In the genomic region with DNA sequence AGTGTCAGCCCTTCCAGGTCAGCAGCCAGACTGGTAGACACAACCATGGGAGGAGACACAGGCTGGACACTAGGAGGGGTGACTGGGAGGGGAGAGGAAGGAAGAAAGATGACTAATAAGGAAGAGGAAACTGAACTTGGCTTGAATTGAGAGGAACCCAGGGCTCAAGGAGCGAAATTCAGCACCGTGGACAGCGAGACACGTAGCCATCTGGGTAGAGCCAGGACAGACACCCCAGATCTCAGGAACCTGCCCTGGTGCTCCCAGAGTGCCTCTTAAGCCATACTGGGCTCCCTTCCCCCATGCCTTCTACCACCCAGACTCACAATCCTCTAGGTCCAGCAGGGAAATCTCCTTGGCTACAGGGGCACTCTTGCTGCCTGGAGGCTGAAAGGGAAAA, we compare ENCODE assay signal across 11 mouse cellular contexts. TPM values are rescaled to one million over a fixed set of nuclear protein-coding genes. Genes with fewer than 3 reads are reported as not detected.
DNase-seq lines count a peak whose midpoint lies in the region; ATAC-seq and TF ChIP-seq lines count a peak whose summit lies in the region.
"Had no signal": no experiment of that assay in that cellular context is flagged by ENCODE, and none has a peak within 500 bp of the region (broad histone marks: within the 10 kb centered on the region; RNA-seq: fewer than 3 reads in every experiment).

No protein-coding gene starts in this region.

- no peak overlapping the region for H3K4me3 ChIP-seq in heart, embryonic 15.5 days
- no peak overlapping the region for H3K4me3 ChIP-seq in heart, embryonic 11.5 days (ENCODE audit: low read depth, low read length)
- H3K4me3 ChIP-seq in forebrain, postnatal 0 days (ENCODE audit: low read depth, low read length), result no peak overlapping the region
- H3K4me3 ChIP-seq: embryonic facial prominence, embryonic 13.5 days; hindbrain, embryonic 15.5 days had no signal

- H3K36me3 ChIP-seq in heart, embryonic 15.5 days, result no peaks in the 10 kb centered on the region
- no peaks in the 10 kb centered on the region for H3K36me3 ChIP-seq in heart, embryonic 11.5 days (ENCODE audit: control insufficient read depth, insufficient read depth, low read length)
- peaks cover 77% of the 10 kb centered on the region for H3K36me3 ChIP-seq in forebrain, postnatal 0 days (ENCODE audit: insufficient read depth)
- H3K36me3 ChIP-seq: embryonic facial prominence, embryonic 13.5 days had no signal

- no peaks in the 10 kb centered on the region for H3K9me3 ChIP-seq in heart, embryonic 15.5 days (replicated peaks)
- H3K9me3 ChIP-seq in heart, embryonic 11.5 days (replicated peaks; ENCODE audit: control insufficient read depth, low read length), result no peaks in the 10 kb centered on the region
- no peaks in the 10 kb centered on the region for H3K9me3 ChIP-seq in forebrain, postnatal 0 days (ENCODE audit: low read length)
- H3K9me3 ChIP-seq: embryonic facial prominence, embryonic 13.5 days; hindbrain, embryonic 15.5 days had no signal

- H3K9ac ChIP-seq in heart, embryonic 15.5 days, result no peak overlapping the region
- H3K9ac ChIP-seq in heart, embryonic 11.5 days (ENCODE audit: low read depth, low read length), result no peak overlapping the region
- no peak overlapping the region for H3K9ac ChIP-seq in forebrain, postnatal 0 days
- H3K9ac ChIP-seq: embryonic facial prominence, embryonic 13.5 days; hindbrain, embryonic 15.5 days had no signal

- peak; percentile 14 for DNase-seq in ovary, postnatal 36 days (ENCODE audit: low spot score)
- no peak for DNase-seq in ovary, adult 18-20 months (ENCODE audit: low spot score)
- DNase-seq in embryo, embryonic 11 days, result peak; percentile 75
- DNase-seq in retina, postnatal 1 day, result peak; percentile 49
- no peak for DNase-seq in urinary bladder, adult 18-20 months (ENCODE audit: low spot score in 2 of 2)
- DNase-seq in forebrain, postnatal 0 days, result no peak

- 5% methylated on average over 4 of the region's 4 CpGs for WGBS in heart, embryonic 15.5 days
- 6% methylated on average over 4 of the region's 4 CpGs for WGBS in heart, embryonic 11.5 days (ENCODE audit: insufficient replicate concordance)
- WGBS in forebrain, postnatal 0 days, result 19% methylated on average over 4 of the region's 4 CpGs

- H3K27me3 ChIP-seq in heart, embryonic 15.5 days, result peaks cover 19% of the 10 kb centered on the region
- H3K27me3 ChIP-seq in heart, embryonic 11.5 days (ENCODE audit: control insufficient read depth, insufficient read depth, low read length), result peaks cover 4% of the 10 kb centered on the region; the same call in 1 of the 2 replicates
- H3K27me3 ChIP-seq in forebrain, postnatal 0 days (ENCODE audit: insufficient read depth, low read length), result no peaks in the 10 kb centered on the region
- H3K27me3 ChIP-seq: hindbrain, embryonic 15.5 days had no signal

- no peak overlapping the region for H3K4me2 ChIP-seq in heart, embryonic 15.5 days
- H3K4me2 ChIP-seq in heart, embryonic 11.5 days, result no peak overlapping the region
- H3K4me2 ChIP-seq in forebrain, postnatal 0 days (ENCODE audit: low read depth), result no peak overlapping the region
- H3K4me2 ChIP-seq: embryonic facial prominence, embryonic 13.5 days; hindbrain, embryonic 15.5 days had no signal

- no peak overlapping the region for H3K27ac ChIP-seq in heart, embryonic 15.5 days
- H3K27ac ChIP-seq in heart, embryonic 11.5 days (ENCODE audit: low read depth, low read length), result no peak overlapping the region
- H3K27ac ChIP-seq in forebrain, postnatal 0 days (ENCODE audit: low read depth, low read length), result no peak overlapping the region
- H3K27ac ChIP-seq: embryonic facial prominence, embryonic 13.5 days; hindbrain, embryonic 15.5 days had no signal

- ATAC-seq in heart, embryonic 15.5 days (replicated peaks; ENCODE audit: insufficient number of reproducible peaks, insufficient read depth, low FRiP score, low read depth), result 0 out of 2 replicates have a peak, but pooled peaks have one; percentile 18
- no peak for ATAC-seq in heart, embryonic 11.5 days (replicated peaks; ENCODE audit: insufficient number of reproducible peaks, low FRiP score, low TSS enrichment)
- ATAC-seq in forebrain, postnatal 0 days, result no peak

- H3K4me1 ChIP-seq in heart, embryonic 15.5 days (replicated peaks), result no peaks in the 10 kb centered on the region
- no peaks in the 10 kb centered on the region for H3K4me1 ChIP-seq in heart, embryonic 11.5 days (ENCODE audit: control insufficient read depth, insufficient read depth, low read length)
- H3K4me1 ChIP-seq in forebrain, postnatal 0 days (ENCODE audit: insufficient read depth), result no peaks in the 10 kb centered on the region
- H3K4me1 ChIP-seq: embryonic facial prominence, embryonic 13.5 days; hindbrain, embryonic 15.5 days had no signal

- TF ChIP-seq CTCF in forebrain, postnatal 0 days (IDR thresholded peaks at IDR 0.05; ENCODE audit: low read depth), result no peak

RNA-seq across cellular contexts. Expression of a gene that starts 8.9 kb away (rescaled TPM):
- polyA plus RNA-seq in heart, embryonic 15.5 days (2015; fragmentation: Nextera tagmentation; extraction: Ambion mirVana), result 1.9 and 3.7 TPM in 2 replicates
- 2.9 and 3.3 TPM in 2 replicates for polyA plus RNA-seq in heart, embryonic 11.5 days (2014; fragmentation: Nextera tagmentation; extraction: Ambion mirVana)
- 5.2 and 6.7 TPM in 2 replicates for total RNA-seq in forebrain, postnatal 0 days (2014; rRNA removed)
- polyA plus RNA-seq in forebrain, postnatal 0 days (2015; fragmentation: Nextera tagmentation; extraction: Ambion mirVana), result 2.2 and 5.1 TPM in 2 replicates

RNA-seq across cellular contexts. Expression of a gene that starts 29.6 kb away (rescaled TPM):
- 0.88 and 2.5 TPM in 2 replicates for polyA plus RNA-seq in heart, embryonic 15.5 days (2015; fragmentation: Nextera tagmentation; extraction: Ambion mirVana)
- polyA plus RNA-seq in heart, embryonic 11.5 days (2014; fragmentation: Nextera tagmentation; extraction: Ambion mirVana), result 11.4 and 15.0 TPM in 2 replicates
- 165 and 180 TPM in 2 replicates for total RNA-seq in forebrain, postnatal 0 days (2014; rRNA removed)
- polyA plus RNA-seq in forebrain, postnatal 0 days (2015; fragmentation: Nextera tagmentation; extraction: Ambion mirVana), result 94.9 and 107 TPM in 2 replicates

RNA-seq across cellular contexts. Expression of a gene that starts 34.0 kb away (rescaled TPM):
- polyA plus RNA-seq in heart, embryonic 15.5 days (2015; fragmentation: Nextera tagmentation; extraction: Ambion mirVana), result not detected in 2 replicates
- not detected in 2 replicates for polyA plus RNA-seq in heart, embryonic 11.5 days (2014; fragmentation: Nextera tagmentation; extraction: Ambion mirVana)
- not detected in 2 replicates for total RNA-seq in forebrain, postnatal 0 days (2014; rRNA removed)
- not detected in 2 replicates for polyA plus RNA-seq in forebrain, postnatal 0 days (2015; fragmentation: Nextera tagmentation; extraction: Ambion mirVana)
- polyA plus RNA-seq: embryonic facial prominence, embryonic 13.5 days; hindbrain, embryonic 15.5 days; lung, embryonic 16.5 days had no signal

Comparison
In these comparisons a context has a peak if more than half of its experiments do, and no peak if none do; other contexts are left out.
1. DNase-seq: peak in ovary, postnatal 36 days (single experiment), embryo, embryonic 11 days (single experiment) and retina, postnatal 1 day (single experiment); none in ovary, adult 18-20 months (single experiment), urinary bladder, adult 18-20 months (0 of 2) and forebrain, postnatal 0 days (single experiment).